Mouse (Mus musculus): ENCODE measurements around the gene Gm3460. TPM values are rescaled to one million over a fixed set of nuclear protein-coding genes. Genes with fewer than 3 reads are reported as not detected.

The Gm3460 gene
- 1.2 TPM for polyA plus RNA-seq (2017; shearing (Covaris generic))

DNA sequence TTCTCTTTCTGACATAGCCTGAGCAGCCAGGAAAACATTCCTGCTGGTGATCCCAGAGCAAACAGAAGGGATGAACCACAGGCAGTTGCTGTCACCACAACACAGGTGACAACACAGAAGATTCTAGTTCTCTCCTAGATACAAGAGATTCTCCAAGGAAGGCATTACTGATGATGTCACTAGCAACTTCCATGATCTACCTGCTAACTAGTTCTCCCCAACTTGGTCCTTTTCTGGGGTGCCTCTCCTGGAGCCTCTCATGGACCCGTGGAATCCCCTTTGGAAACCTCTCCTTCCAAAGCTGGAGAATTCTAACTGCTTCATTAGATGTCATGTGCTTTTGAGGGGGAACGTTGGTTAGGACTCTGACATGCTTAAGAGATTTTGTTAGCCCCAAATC is at the start of gene Gm3460:
Gene Gm3460, minus strand, starts transcription at position 101 of the 400 bp plus-strand sequence.

DNA sequence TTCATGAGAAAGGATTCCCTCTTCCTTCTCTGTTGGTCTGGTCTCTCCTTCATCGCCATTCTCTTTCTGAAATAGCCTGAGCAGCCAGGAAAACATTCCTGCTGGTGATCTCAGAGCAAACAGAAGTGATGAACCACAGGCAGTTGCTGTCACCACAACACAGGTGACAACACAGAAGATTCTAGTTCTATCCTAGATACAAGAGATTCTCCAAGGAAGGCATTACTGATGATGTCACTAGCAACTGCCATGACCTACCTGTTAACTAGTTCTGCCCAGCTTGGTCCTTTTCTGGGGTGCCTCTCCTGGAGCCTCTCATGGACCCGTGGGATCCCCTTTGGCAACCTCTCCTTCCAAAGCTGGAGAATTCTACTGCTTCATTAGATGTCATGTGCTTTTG is 31.7 kb downstream of the Gm3460 start, which contains the start of gene Gm3629:
Gene Gm3629, minus strand, starts transcription at position 101 of the 400 bp plus-strand sequence.

Other genes starting within 250 kb of the Gm3460 start
- not detected for gene Gm16440, start 232.1 kb downstream of the Gm3460 start, polyA plus RNA-seq (2017; shearing (Covaris generic))
- not detected for gene Gm3591, start 209.9 kb downstream of the Gm3460 start, polyA plus RNA-seq (2017; shearing (Covaris generic))
- 0.39 TPM for gene Gm3594, start 177.8 kb downstream of the Gm3460 start, polyA plus RNA-seq (2017; shearing (Covaris generic))
- not detected for gene Gm8356, start 85.1 kb downstream of the Gm3460 start, polyA plus RNA-seq (2017; shearing (Covaris generic))
- gene Gm3629, start 31.8 kb downstream of the Gm3460 start, polyA plus RNA-seq (2017; shearing (Covaris generic)): not detected
- 0.29 TPM for gene Gm10251, start 61.8 kb upstream of the Gm3460 start, polyA plus RNA-seq (2017; shearing (Covaris generic))
- gene Gm8050, start 97.8 kb upstream of the Gm3460 start, polyA plus RNA-seq (2017; shearing (Covaris generic)): not detected
- 3.1 TPM for gene Gm3636, start 119.9 kb upstream of the Gm3460 start, polyA plus RNA-seq (2017; shearing (Covaris generic))
- gene Gm8362, start 152.0 kb upstream of the Gm3460 start, polyA plus RNA-seq (2017; shearing (Covaris generic)): 0.39 TPM
- gene Gm3642, start 217.9 kb upstream of the Gm3460 start, polyA plus RNA-seq (2017; shearing (Covaris generic)): not detected